Mouse (Mus musculus): ENCODE data around the gene Nudt3.

GRCm38 (mm10) chr17:27587252-27587651 lies 36.0 kb downstream of the Nudt3 start:
- TF ChIP-seq UBTF (IDR thresholded peaks at IDR 0.05; ENCODE audit: low read depth, low read length) (no peak), CTCF (conservative IDR thresholded peaks at IDR 0.05 in 1 of 2, IDR thresholded peaks at IDR 0.05 in 1 of 2; ENCODE audit: low read depth in 2 of 2, low read length in 2 of 2) (no peak), EP300 (IDR thresholded peaks at IDR 0.05; ENCODE audit: low read length) (no peak), JUND (conservative IDR thresholded peaks at IDR 0.05; ENCODE audit: low read depth, low read length) (no peak), POLR2A (IDR thresholded peaks at IDR 0.05; ENCODE audit: low read depth, low read length) (no peak), ZMIZ1 (IDR thresholded peaks at IDR 0.05; ENCODE audit: low read depth, low read length) (no peak), NRF1 (IDR thresholded peaks at IDR 0.05; ENCODE audit: low read depth, low read length) (no peak), NELFE (IDR thresholded peaks at IDR 0.05; ENCODE audit: low read depth, low read length) (no peak), MAX (IDR thresholded peaks at IDR 0.05; ENCODE audit: low read length) (no peak), MAFK (IDR thresholded peaks at IDR 0.05; ENCODE audit: insufficient replicate concordance, low read length) (no peak)
